Comparison of ENCODE assay signal across 8 mouse cellular contexts in the genomic region with DNA sequence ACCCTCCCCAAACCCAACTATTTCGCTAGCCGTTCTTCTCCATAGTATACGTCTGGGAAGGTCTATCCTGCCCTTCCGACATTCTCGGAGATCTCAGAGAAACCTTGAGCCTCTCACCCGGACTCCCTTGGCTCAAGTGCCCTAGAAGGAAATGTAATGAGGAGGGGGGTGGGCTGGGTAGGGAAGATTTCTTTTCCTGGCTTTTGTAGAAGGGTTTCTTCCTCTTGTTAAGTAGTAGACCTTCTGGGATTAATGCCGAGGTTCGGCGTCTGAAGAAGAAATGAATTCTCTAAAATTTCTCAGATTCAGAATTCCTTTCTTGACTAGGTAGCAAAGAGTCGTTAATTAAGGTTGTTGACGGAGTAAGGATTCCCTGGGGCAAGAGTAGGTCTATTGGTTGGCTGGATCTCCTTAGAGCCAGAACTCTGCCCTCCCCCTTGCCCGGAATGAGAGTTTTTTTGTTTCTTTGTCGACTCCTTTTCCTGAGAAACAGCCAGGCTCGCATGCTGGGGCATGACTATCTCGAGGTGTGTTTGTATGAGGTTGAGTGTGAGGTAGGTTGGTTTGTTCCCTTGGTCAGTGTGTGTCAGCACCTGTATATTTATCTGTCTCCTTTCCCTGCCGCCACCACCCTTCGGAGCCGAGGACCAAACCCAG. TPM values are rescaled to one million over a fixed set of nuclear protein-coding genes. Genes with fewer than 3 reads are reported as not detected.
DNase-seq lines count a peak whose midpoint lies in the region; ATAC-seq lines count a peak whose summit lies in the region.

No protein-coding gene starts in this region.

- no peak for DNase-seq in lung, postnatal 4 days
- no peak for DNase-seq in forebrain, embryonic 11.5 days (ENCODE audit: low spot score)
- no peak for DNase-seq in right cerebral cortex, adult 18-20 months
- no peak for DNase-seq in frontal cortex, adult 2 months (ENCODE audit: extremely low spot score in 1 of 2, low spot score in 1 of 2)

- 5% methylated on average over 18 of the region's 18 CpGs for WGBS in lung, embryonic 16.5 days
- 4% methylated on average over 18 of the region's 18 CpGs for WGBS in forebrain, embryonic 11.5 days
- WGBS in kidney, embryonic 14.5 days: 2% methylated on average over 18 of the region's 18 CpGs
- WGBS in midbrain, embryonic 16.5 days: 8% methylated on average over 18 of the region's 18 CpGs

- no peaks in the 10 kb centered on the region for H3K36me3 ChIP-seq in lung, embryonic 16.5 days (ENCODE audit: control insufficient read depth, insufficient read depth, low read length)
- H3K36me3 ChIP-seq in forebrain, embryonic 11.5 days (ENCODE audit: control insufficient read depth, insufficient read depth, low read length): no peaks in the 10 kb centered on the region
- no peaks in the 10 kb centered on the region for H3K36me3 ChIP-seq in kidney, embryonic 14.5 days (ENCODE audit: control insufficient read depth, insufficient read depth, low read length)
- no peaks in the 10 kb centered on the region for H3K36me3 ChIP-seq in midbrain, embryonic 16.5 days (ENCODE audit: control insufficient read depth, insufficient read depth, low read length)

- peak overlapping the region; percentile 57 for H3K4me3 ChIP-seq in lung, embryonic 16.5 days (ENCODE audit: low read length)
- H3K4me3 ChIP-seq in forebrain, embryonic 11.5 days (ENCODE audit: low read depth, low read length): peak overlapping the region; percentile 35
- peak overlapping the region; percentile 73 for H3K4me3 ChIP-seq in kidney, embryonic 14.5 days (ENCODE audit: low read length)
- peak overlapping the region; percentile 34 for H3K4me3 ChIP-seq in midbrain, embryonic 16.5 days (ENCODE audit: low read depth, low read length)

- H3K9ac ChIP-seq in lung, embryonic 16.5 days (ENCODE audit: low read length): peak overlapping the region; percentile 64
- H3K9ac ChIP-seq in forebrain, embryonic 11.5 days (ENCODE audit: low read length): peak overlapping the region; percentile 39
- peak overlapping the region; percentile 77 for H3K9ac ChIP-seq in kidney, embryonic 14.5 days (ENCODE audit: low read depth, low read length)
- H3K9ac ChIP-seq in midbrain, embryonic 16.5 days (ENCODE audit: low read depth, low read length): no peak overlapping the region

- peak overlapping the region; percentile 64 for H3K4me2 ChIP-seq in lung, embryonic 16.5 days (ENCODE audit: low read depth, low read length)
- H3K4me2 ChIP-seq in forebrain, embryonic 11.5 days (ENCODE audit: low read depth, low read length, severe bottlenecking): peak overlapping the region; percentile 55
- peak overlapping the region; percentile 68 for H3K4me2 ChIP-seq in kidney, embryonic 14.5 days (replicated peaks; ENCODE audit: low read depth, low read length)
- peak overlapping the region; percentile 54 for H3K4me2 ChIP-seq in midbrain, embryonic 16.5 days (ENCODE audit: low read length)

- no peaks in the 10 kb centered on the region for H3K27me3 ChIP-seq in lung, embryonic 16.5 days (ENCODE audit: control insufficient read depth, insufficient read depth, low read depth, low read length)
- H3K27me3 ChIP-seq in forebrain, embryonic 11.5 days (ENCODE audit: control insufficient read depth, insufficient read depth, low read length): peaks cover 18% of the 10 kb centered on the region
- H3K27me3 ChIP-seq in kidney, embryonic 14.5 days (ENCODE audit: control insufficient read depth, insufficient read depth, low read length): no peaks in the 10 kb centered on the region
- peaks cover 31% of the 10 kb centered on the region for H3K27me3 ChIP-seq in midbrain, embryonic 16.5 days (ENCODE audit: control insufficient read depth, insufficient read depth, low read depth, low read length)

- peak; percentile 10; the same call in 1 of the 2 replicates for ATAC-seq in lung, embryonic 16.5 days (ENCODE audit: low read depth)
- ATAC-seq in forebrain, embryonic 11.5 days (replicated peaks; ENCODE audit: low FRiP score): no peak
- ATAC-seq in kidney, embryonic 14.5 days (ENCODE audit: low FRiP score, low TSS enrichment): no peak
- ATAC-seq in midbrain, embryonic 16.5 days: 0 out of 2 replicates have a peak, but pooled peaks have one; percentile 42
- no peak for ATAC-seq in inflammation-experienced regulatory T-cells, adult 6 months

- peak overlapping the region; percentile 43 for H3K27ac ChIP-seq in lung, embryonic 16.5 days (ENCODE audit: low read length)
- H3K27ac ChIP-seq in forebrain, embryonic 11.5 days (ENCODE audit: low read depth, low read length): no peak overlapping the region
- peak overlapping the region; percentile 80 for H3K27ac ChIP-seq in kidney, embryonic 14.5 days (ENCODE audit: low read depth, low read length)
- H3K27ac ChIP-seq in midbrain, embryonic 16.5 days (ENCODE audit: low read length): no peak overlapping the region

- H3K4me1 ChIP-seq in lung, embryonic 16.5 days (replicated peaks; ENCODE audit: control insufficient read depth, insufficient read depth, low read length): peaks cover 36% of the 10 kb centered on the region
- 0 out of 2 replicates have a peak, but pooled peaks cover 1% of the 10 kb centered on the region for H3K4me1 ChIP-seq in forebrain, embryonic 11.5 days (replicated peaks; ENCODE audit: control insufficient read depth, insufficient read depth, low read length)
- peaks cover 43% of the 10 kb centered on the region for H3K4me1 ChIP-seq in kidney, embryonic 14.5 days (ENCODE audit: control insufficient read depth, insufficient read depth, low read length)
- H3K4me1 ChIP-seq in midbrain, embryonic 16.5 days (ENCODE audit: control insufficient read depth, insufficient read depth, low read length): 0 out of 2 replicates have a peak, but pooled peaks cover 3% of the 10 kb centered on the region

- H3K9me3 ChIP-seq in lung, embryonic 16.5 days (ENCODE audit: control insufficient read depth, low read length): no peaks in the 10 kb centered on the region
- no peaks in the 10 kb centered on the region for H3K9me3 ChIP-seq in forebrain, embryonic 11.5 days (ENCODE audit: control insufficient read depth, low read length)
- H3K9me3 ChIP-seq in kidney, embryonic 14.5 days (ENCODE audit: control insufficient read depth, low read length): no peaks in the 10 kb centered on the region
- H3K9me3 ChIP-seq in midbrain, embryonic 16.5 days (replicated peaks; ENCODE audit: control insufficient read depth, low read length, poor library complexity, severe bottlenecking): no peaks in the 10 kb centered on the region

RNA-seq across cellular contexts. Expression of a gene that starts 0.8 kb away (rescaled TPM):
- 134 and 145 TPM in 2 replicates for polyA plus RNA-seq in lung, embryonic 16.5 days (2015; fragmentation: Nextera tagmentation; extraction: Ambion mirVana)
- 12.8 and 13.4 TPM in 2 replicates for polyA plus RNA-seq in forebrain, embryonic 11.5 days (2014; fragmentation: Nextera tagmentation; extraction: Ambion mirVana)
- 96.4 and 127 TPM in 2 replicates for polyA plus RNA-seq in kidney, embryonic 14.5 days (2014; fragmentation: Nextera tagmentation; extraction: Ambion mirVana)
- 10.4 and 10.5 TPM in 2 replicates for polyA plus RNA-seq in midbrain, embryonic 16.5 days (2015; fragmentation: Nextera tagmentation; extraction: Ambion mirVana)
- 8.6 and 9.5 TPM in 2 replicates for polyA plus RNA-seq in frontal cortex, adult 2 months (2012; rRNA removed)
- polyA plus RNA-seq in inflammation-experienced regulatory T-cells, adult 6 months (2017; shearing (Covaris generic)): 1 to 10 TPM in 1 of 3 experiments, under 1 TPM in 2; 0.32 to 1.0 (median 0.55) TPM

RNA-seq across cellular contexts. Expression of a gene that starts 19.5 kb away (rescaled TPM):
- 5.9 and 8.4 TPM in 2 replicates for polyA plus RNA-seq in lung, embryonic 16.5 days (2015; fragmentation: Nextera tagmentation; extraction: Ambion mirVana)
- 4.1 and 5.6 TPM in 2 replicates for polyA plus RNA-seq in forebrain, embryonic 11.5 days (2014; fragmentation: Nextera tagmentation; extraction: Ambion mirVana)
- polyA plus RNA-seq in kidney, embryonic 14.5 days (2014; fragmentation: Nextera tagmentation; extraction: Ambion mirVana): 2.2 and 4.0 TPM in 2 replicates
- 6.2 and 7.6 TPM in 2 replicates for polyA plus RNA-seq in midbrain, embryonic 16.5 days (2015; fragmentation: Nextera tagmentation; extraction: Ambion mirVana)
- 4.1 and 5.0 TPM in 2 replicates for polyA plus RNA-seq in frontal cortex, adult 2 months (2012; rRNA removed)
- polyA plus RNA-seq in inflammation-experienced regulatory T-cells, adult 6 months (2017; shearing (Covaris generic)): 10 to 100 TPM in 2 of 3 experiments, 1 to 10 TPM in 1; 9.8 to 17.9 (median 12.6) TPM

RNA-seq across cellular contexts. Expression of a gene that starts 27.0 kb away (rescaled TPM):
- 73.6 and 81.7 TPM in 2 replicates for polyA plus RNA-seq in lung, embryonic 16.5 days (2015; fragmentation: Nextera tagmentation; extraction: Ambion mirVana)
- 152 and 170 TPM in 2 replicates for polyA plus RNA-seq in forebrain, embryonic 11.5 days (2014; fragmentation: Nextera tagmentation; extraction: Ambion mirVana)
- 85.4 and 86.4 TPM in 2 replicates for polyA plus RNA-seq in kidney, embryonic 14.5 days (2014; fragmentation: Nextera tagmentation; extraction: Ambion mirVana)
- 197 and 201 TPM in 2 replicates for polyA plus RNA-seq in midbrain, embryonic 16.5 days (2015; fragmentation: Nextera tagmentation; extraction: Ambion mirVana)
- 105 and 119 TPM in 2 replicates for polyA plus RNA-seq in frontal cortex, adult 2 months (2012; rRNA removed)
- 10 to 100 TPM; 46.9 to 62.6 (median 57.2) TPM for polyA plus RNA-seq in inflammation-experienced regulatory T-cells, adult 6 months (2017; shearing (Covaris generic))

RNA-seq across cellular contexts. Expression of a gene that starts 49.4 kb away (rescaled TPM):
- 2.6 and 3.2 TPM in 2 replicates for polyA plus RNA-seq in lung, embryonic 16.5 days (2015; fragmentation: Nextera tagmentation; extraction: Ambion mirVana)
- polyA plus RNA-seq in forebrain, embryonic 11.5 days (2014; fragmentation: Nextera tagmentation; extraction: Ambion mirVana): 0.49 and 0.53 TPM in 2 replicates
- 0.69 and 0.81 TPM in 2 replicates for polyA plus RNA-seq in kidney, embryonic 14.5 days (2014; fragmentation: Nextera tagmentation; extraction: Ambion mirVana)
- 0.45 and 0.59 TPM in 2 replicates for polyA plus RNA-seq in midbrain, embryonic 16.5 days (2015; fragmentation: Nextera tagmentation; extraction: Ambion mirVana)
- polyA plus RNA-seq in frontal cortex, adult 2 months (2012; rRNA removed): 1.4 and 1.8 TPM in 2 replicates
- polyA plus RNA-seq in inflammation-experienced regulatory T-cells, adult 6 months (2017; shearing (Covaris generic)): 10 to 100 TPM; 73.5 to 84.6 (median 78.0) TPM

Comparison
In these comparisons a context has a peak if more than half of its experiments do, and no peak if none do; other contexts are left out.
1. ATAC-seq: peak in lung, embryonic 16.5 days (single experiment) and midbrain, embryonic 16.5 days (single experiment); none in forebrain, embryonic 11.5 days (single experiment), kidney, embryonic 14.5 days (single experiment) and inflammation-experienced regulatory T-cells, adult 6 months (single experiment).
2. H3K27ac ChIP-seq: peak in lung, embryonic 16.5 days (single experiment) and kidney, embryonic 14.5 days (single experiment); none in forebrain, embryonic 11.5 days (single experiment) and midbrain, embryonic 16.5 days (single experiment).
3. Peak in every context shown above with its lines, with median percentiles within 50 percentile points of each other: H3K4me2 ChIP-seq and H3K4me3 ChIP-seq.